Mouse (Mus musculus) cerebellum, postnatal 36 days (tissue): Measurements from ENCODE around the gene Adprm.

Experiments used
- DNase-seq, 2 experiments: peaks; one replicate each; pipeline ENCODE4 v3.0.0; 2021 to 2022; ENCODE audit warnings: mixed read lengths in 2 of 2

Gene Adprm

GRCm38 (mm10) chr11:67022354-67023115 is 29.9 kb downstream of the Adprm start:
- DNase-seq, result no peak

- DNase-seq, result peak; percentile 63 to 69
Observed at GRCm38 (mm10) chr11:67020948-67021347, 31.4 kb downstream of the Adprm start.

- no peak for DNase-seq
Observed at GRCm38 (mm10) chr11:67019711-67020475, 32.5 kb downstream of the Adprm start.

GRCm38 (mm10) chr11:67017801-67018591 is 34.4 kb downstream of the Adprm start:
- DNase-seq, result no peak

GRCm38 (mm10) chr11:67011635-67012034 is 40.8 kb downstream of the Adprm start:
- no peak for DNase-seq

- DNase-seq, result no peak
Observed at GRCm38 (mm10) chr11:67010430-67010829, 42.0 kb downstream of the Adprm start.

- DNase-seq, result no peak
Observed at GRCm38 (mm10) chr11:67008528-67008927, 43.9 kb downstream of the Adprm start.

- DNase-seq, result no peak
Observed at GRCm38 (mm10) chr11:67007961-67008360, 44.4 kb downstream of the Adprm start.

GRCm38 (mm10) chr11:67002911-67003310 is 49.5 kb downstream of the Adprm start:
- no peak for DNase-seq

- no peak for DNase-seq
Observed at GRCm38 (mm10) chr11:67001717-67002116, 50.7 kb downstream of the Adprm start.

GRCm38 (mm10) chr11:67000671-67001070 is 51.7 kb downstream of the Adprm start:
- DNase-seq, result no peak

GRCm38 (mm10) chr11:66998467-66999403 is 53.7 kb downstream of the Adprm start:
- DNase-seq, result peak; percentile 55 to 65

GRCm38 (mm10) chr11:66996446-66996845 is 55.9 kb downstream of the Adprm start:
- peak; percentile 30 to 47 for DNase-seq

- no peak for DNase-seq
Observed at GRCm38 (mm10) chr11:66993674-66994073, 58.7 kb downstream of the Adprm start.

- DNase-seq, result no peak
Observed at GRCm38 (mm10) chr11:66992150-66992549, 60.2 kb downstream of the Adprm start.
